Mouse (Mus musculus) lung, postnatal 0 days (tissue): ENCODE data around the gene Tmem79. TPM values are rescaled to one million over a fixed set of nuclear protein-coding genes. Genes with fewer than 3 reads are reported as not detected.
"Not testable (repeated sequence)": the region's sequence is repeated elsewhere in the genome, so short reads cannot be mapped to it uniquely, and the experiment has no call there.

Experiments used
- ATAC-seq: fragments of 200-750 bp; cut with Nextera tagmentation; 2 replicates; pipeline ENCODE4 v1.8.0; 2017; ENCODE audit warnings: moderate library complexity
- DNase-seq: peaks from one replicate; pipeline ENCODE4 v3.0.0-alpha.2; 2016; ENCODE audit warnings: low spot score
- H3K27ac ChIP-seq: fragments of 300-500 bp; sonication (generic); 2 replicates; pipeline ENCODE4 v1.5.1; 2014; ENCODE audit warnings: antibody characterized with exemption, mild to moderate bottlenecking, low read length, mixed read lengths
- H3K27me3 ChIP-seq: fragments of 300-500 bp; sonication (generic); replicated peaks from 2 replicates; pipeline ENCODE4 v1.6.1; 2014; ENCODE audit warnings: low read length, mixed read lengths; ENCODE audit not compliant: insufficient read depth
- H3K36me3 ChIP-seq: fragments of 300-500 bp; sonication (generic); 2 replicates; pipeline ENCODE4 v1.6.1; 2014; ENCODE audit warnings: low read length, mixed read lengths; ENCODE audit not compliant: insufficient read depth
- H3K4me1 ChIP-seq: fragments of 300-500 bp; sonication (generic); 2 replicates; pipeline ENCODE4 v1.6.1; 2014; ENCODE audit warnings: antibody characterized with exemption, low read depth, low read length, mixed read lengths; ENCODE audit not compliant: insufficient read depth
- H3K4me2 ChIP-seq: fragments of 300-500 bp; sonication (generic); replicated peaks from 2 replicates; pipeline ENCODE4 v1.6.1; 2014; ENCODE audit warnings: low read depth, mild to moderate bottlenecking, low read length, moderate library complexity, mixed read lengths
- H3K4me3 ChIP-seq: fragments of 300-500 bp; sonication (generic); 2 replicates; pipeline ENCODE4 v1.5.1; 2014; ENCODE audit warnings: low read depth, low read length
- H3K9ac ChIP-seq: fragments of 300-500 bp; sonication (generic); replicated peaks from 2 replicates; pipeline ENCODE4 v1.6.1; 2014; ENCODE audit warnings: low read depth, mild to moderate bottlenecking
- H3K9me3 ChIP-seq: fragments of 300-500 bp; sonication (generic); 2 replicates; pipeline ENCODE4 v1.6.1; 2016; ENCODE audit warnings: low read length, mixed read lengths
- CTCF ChIP-seq: IDR thresholded peaks from 2 replicates; pipeline ENCODE4 v1.5.1; 2016; ENCODE audit warnings: antibody characterized with exemption, mild to moderate bottlenecking
- EP300 ChIP-seq: IDR thresholded peaks from 2 replicates; pipeline ENCODE4 v1.6.1; 2016; ENCODE audit warnings: antibody characterized with exemption, mild to moderate bottlenecking, control low read depth
- WGBS: fragments of 180-500 bp; shearing (Covaris S2); extraction: QIAGEN DNeasy Blood & Tissue Kit; methylation state at CpG from one replicate; pipeline ENCODE4 v1.1.7; 2014; 5-methylcytosine and 5-hydroxymethylcytosine counted together
- polyA plus RNA-seq: library from polyadenylated mRNA; unstranded; fragments of >200 nt; fragmentation: Nextera tagmentation; extraction: Ambion mirVana; gene quantifications from 2 replicates; pipeline ENCODE4 v1.2.1, GENCODE M21; 2015

Gene Tmem79
- polyA plus RNA-seq, 1 experiment from 2014 or later, result 9.0 TPM

DNA sequence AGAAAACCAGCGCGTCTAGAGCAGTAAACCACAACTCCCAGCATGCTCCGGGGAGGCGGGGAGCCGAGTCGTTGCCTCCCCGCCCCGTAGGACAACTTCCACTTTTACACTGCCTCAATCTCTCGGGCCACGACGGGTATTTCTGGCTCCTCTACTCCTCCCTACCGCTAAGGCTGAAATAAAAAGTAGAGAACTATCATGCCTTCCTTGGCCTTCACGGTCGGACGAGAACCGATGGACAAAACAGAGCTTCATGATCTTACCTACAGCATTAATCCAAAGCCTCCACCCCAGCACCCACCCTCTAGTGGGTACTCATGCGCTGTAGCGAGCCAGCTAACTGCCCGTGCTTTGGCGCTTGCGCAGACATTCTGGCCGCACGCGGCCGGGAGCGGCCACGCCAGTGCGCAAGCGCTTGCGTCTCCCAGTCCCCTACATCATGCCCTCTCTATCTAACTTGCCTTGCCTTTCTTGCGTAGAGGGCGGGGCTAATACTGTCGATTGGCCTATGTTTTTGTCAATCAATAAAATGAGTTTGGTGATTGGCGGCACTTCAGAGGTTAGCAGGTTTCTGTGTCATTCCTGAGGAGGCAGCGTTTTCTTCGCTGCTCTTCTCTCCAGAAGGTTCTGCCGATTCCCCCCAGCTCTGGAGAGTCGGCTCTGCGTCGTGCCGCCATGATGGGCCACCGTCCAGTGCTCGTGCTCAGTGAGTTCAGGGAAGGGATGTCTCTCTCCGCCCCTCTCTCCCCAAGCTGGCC, 39.2 kb downstream of the Tmem79 start, which contains the start of the genes Tsacc and Cct3:
Gene Tsacc (minus strand): TSS at position 439 of the 758 bp plus-strand sequence.
Gene Cct3 (plus strand): TSS at position 556 of the 758 bp plus-strand sequence.
- no peaks in the 10 kb centered on the region for H3K9me3 ChIP-seq
- H3K4me3 ChIP-seq, result peak within 1 kb of the TSS; percentile 80
- H3K4me2 ChIP-seq, result peak within 1 kb of the TSS; percentile 61
- H3K4me1 ChIP-seq, result peaks cover 6% of the 10 kb centered on the region; the same call in 1 of the 2 replicates
- peak within 1 kb of the TSS; percentile 72 for H3K9ac ChIP-seq
- H3K36me3 ChIP-seq, result peaks cover 14% of the 10 kb centered on the region; the same call in 1 of the 2 replicates
- H3K27me3 ChIP-seq, result no peaks in the 10 kb centered on the region
- peak; percentile 99 for DNase-seq
- peak; percentile 99 for ATAC-seq
- peak; percentile 46 for TF ChIP-seq CTCF
- TF ChIP-seq EP300, result no peak
- H3K27ac ChIP-seq, result peak within 1 kb of the TSS; percentile 88
- 1% methylated on average over 44 of the region's 44 CpGs for WGBS

DNA sequence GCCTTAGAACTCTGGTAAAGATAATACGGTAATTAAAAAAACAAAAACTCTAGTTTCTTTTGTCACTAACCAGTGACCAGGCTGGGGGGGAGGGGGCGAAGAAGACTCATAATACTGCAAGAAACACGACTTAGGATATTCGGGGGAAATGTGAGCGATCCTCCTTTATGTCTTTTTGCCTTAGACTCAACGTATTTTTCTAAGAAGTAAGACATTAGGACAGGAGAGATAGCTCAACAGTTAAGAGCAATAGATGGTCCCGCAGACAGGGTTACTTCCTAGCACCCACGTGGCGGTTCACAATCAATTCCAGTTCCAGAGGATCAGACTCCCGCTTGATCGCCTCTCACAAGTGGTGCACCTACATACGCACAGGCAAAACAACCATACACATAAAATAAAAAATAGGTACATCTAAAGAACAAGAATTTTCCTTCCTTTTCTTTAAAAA, 39.8 kb downstream of the Tmem79 start:
- Histone ChIP-seq H3K4me3 (peak overlapping the region; percentile 80), H3K27me3 (no peaks in the 10 kb centered on the region), H3K36me3 (peaks cover 8% of the 10 kb centered on the region; the same call in 1 of the 2 replicates), H3K4me1 (peaks cover 6% of the 10 kb centered on the region; the same call in 1 of the 2 replicates), H3K27ac (peak overlapping the region; percentile 77; the same call in 1 of the 2 replicates), H3K9me3 (no peaks in the 10 kb centered on the region), H3K9ac (peak overlapping the region; percentile 17; the same call in 1 of the 2 replicates), H3K4me2 (peak overlapping the region; percentile 61)
- DNase-seq, result peak; percentile 5
- WGBS, result under 1% methylated on average over 12 of the region's 12 CpGs
- no peak for TF ChIP-seq EP300
- ATAC-seq, result no peak

- DNase-seq, H3K9ac ChIP-seq, H3K9me3 ChIP-seq, H3K4me2 ChIP-seq, H3K36me3 ChIP-seq, H3K27ac ChIP-seq, H3K27me3 ChIP-seq, ATAC-seq, H3K4me3 ChIP-seq, H3K4me1 ChIP-seq: not testable (repeated sequence)
- 81% methylated on average over 1 of the region's 1 CpGs for WGBS
These were observed 40.7 kb downstream of the Tmem79 start for GRCm38 (mm10) chr3:88295272-88295671.

- TF ChIP-seq EP300, result no peak
- TF ChIP-seq CTCF, result peak; percentile 72
- Histone ChIP-seq H3K36me3 (no peaks in the 10 kb centered on the region), H3K9me3 (no peaks in the 10 kb centered on the region), H3K27me3 (no peaks in the 10 kb centered on the region), H3K4me3 (no peak overlapping the region), H3K27ac (no peak overlapping the region), H3K4me1 (no peaks in the 10 kb centered on the region), H3K9ac (no peak overlapping the region), H3K4me2 (no peak overlapping the region)
- DNase-seq (peak; percentile 61), ATAC-seq (no peak)
- WGBS, result 56% methylated on average over 4 of the region's 4 CpGs
These were observed 44.0 kb downstream of the Tmem79 start for GRCm38 (mm10) chr3:88291970-88292369.

DNA sequence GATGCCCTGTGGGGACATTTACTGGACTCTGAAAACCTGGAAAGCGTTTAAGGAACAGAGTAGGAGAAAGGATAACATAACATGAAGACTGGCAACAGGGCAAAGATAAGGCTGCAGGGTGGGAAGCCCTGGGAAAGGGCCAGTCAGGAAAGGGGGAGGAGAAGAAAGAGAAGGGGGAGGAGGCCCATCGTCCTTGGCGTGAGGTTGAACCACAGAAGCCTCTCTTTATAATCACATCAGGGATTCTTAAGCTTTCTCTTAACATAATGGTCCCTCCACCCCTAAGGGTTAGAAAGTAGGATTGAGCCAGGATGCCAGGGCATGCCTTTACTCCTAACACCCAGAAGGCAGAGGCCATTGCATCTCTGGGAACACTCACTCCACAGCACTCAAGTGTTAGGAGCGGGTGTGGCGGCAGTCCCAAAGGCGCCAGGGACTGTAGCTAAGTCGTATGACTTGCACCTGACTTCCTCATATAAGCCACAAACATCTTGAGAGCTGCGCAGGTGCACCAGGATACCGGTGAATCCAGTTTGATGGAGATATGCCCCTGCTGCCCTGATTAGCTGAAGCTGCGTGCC, 47.7 kb downstream of the Tmem79 start:
- H3K27ac ChIP-seq, result peak overlapping the region; percentile 71; the same call in 1 of the 2 replicates
- 57% methylated on average over 8 of the region's 10 CpGs for WGBS
- not testable (repeated sequence) for H3K4me1 ChIP-seq, H3K9ac ChIP-seq, H3K4me2 ChIP-seq, H3K4me3 ChIP-seq, H3K36me3 ChIP-seq, H3K27me3 ChIP-seq, H3K9me3 ChIP-seq
- ATAC-seq (peak; percentile 93), DNase-seq (peak; percentile 57)

DNA sequence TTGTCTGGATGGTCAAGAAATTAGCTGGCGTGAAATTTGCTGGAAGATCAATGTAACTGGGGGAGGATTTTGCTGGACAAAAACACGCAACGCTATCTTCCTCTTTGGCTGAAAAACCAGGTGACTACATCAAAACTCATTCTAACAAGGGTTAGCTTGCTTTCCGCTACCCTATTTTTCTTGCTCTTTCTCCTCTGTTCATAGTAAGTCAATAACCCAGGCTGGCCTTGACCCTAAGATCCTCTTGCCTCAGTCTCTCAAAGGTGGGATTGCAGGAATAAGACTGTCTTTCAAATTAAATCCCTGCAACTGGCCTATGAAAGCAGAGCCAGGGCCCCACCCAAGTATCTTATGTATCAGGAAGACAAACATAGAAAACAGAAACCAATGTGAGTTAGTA, 48.8 kb downstream of the Tmem79 start, which contains the start of gene Gm38392:
Gene Gm38392 (minus strand): TSS at position 101 of the 400 bp plus-strand sequence.
- TF ChIP-seq EP300 (no peak), CTCF (no peak)
- Histone ChIP-seq H3K9ac (no peak within 1 kb of the TSS), H3K4me1 (no peaks in the 10 kb centered on the region), H3K27me3 (no peaks in the 10 kb centered on the region), H3K4me2 (no peak within 1 kb of the TSS), H3K27ac (peak within 1 kb of the TSS; percentile 71; the same call in 1 of the 2 replicates), H3K4me3 (no peak within 1 kb of the TSS), H3K9me3 (no peaks in the 10 kb centered on the region), H3K36me3 (no peaks in the 10 kb centered on the region)
- DNase-seq (no peak), ATAC-seq (no peak)
- 98% methylated on average over 4 of the region's 4 CpGs for WGBS

GRCm38 (mm10) chr3:88285565-88285895, 50.4 kb downstream of the Tmem79 start:
- not testable (repeated sequence) for H3K36me3 ChIP-seq, H3K9ac ChIP-seq, H3K4me3 ChIP-seq, H3K27me3 ChIP-seq, DNase-seq, H3K4me1 ChIP-seq, H3K9me3 ChIP-seq, ATAC-seq, H3K4me2 ChIP-seq, H3K27ac ChIP-seq
- no CpG with 5 or more reads among the region's 2 CpGs for WGBS

DNA sequence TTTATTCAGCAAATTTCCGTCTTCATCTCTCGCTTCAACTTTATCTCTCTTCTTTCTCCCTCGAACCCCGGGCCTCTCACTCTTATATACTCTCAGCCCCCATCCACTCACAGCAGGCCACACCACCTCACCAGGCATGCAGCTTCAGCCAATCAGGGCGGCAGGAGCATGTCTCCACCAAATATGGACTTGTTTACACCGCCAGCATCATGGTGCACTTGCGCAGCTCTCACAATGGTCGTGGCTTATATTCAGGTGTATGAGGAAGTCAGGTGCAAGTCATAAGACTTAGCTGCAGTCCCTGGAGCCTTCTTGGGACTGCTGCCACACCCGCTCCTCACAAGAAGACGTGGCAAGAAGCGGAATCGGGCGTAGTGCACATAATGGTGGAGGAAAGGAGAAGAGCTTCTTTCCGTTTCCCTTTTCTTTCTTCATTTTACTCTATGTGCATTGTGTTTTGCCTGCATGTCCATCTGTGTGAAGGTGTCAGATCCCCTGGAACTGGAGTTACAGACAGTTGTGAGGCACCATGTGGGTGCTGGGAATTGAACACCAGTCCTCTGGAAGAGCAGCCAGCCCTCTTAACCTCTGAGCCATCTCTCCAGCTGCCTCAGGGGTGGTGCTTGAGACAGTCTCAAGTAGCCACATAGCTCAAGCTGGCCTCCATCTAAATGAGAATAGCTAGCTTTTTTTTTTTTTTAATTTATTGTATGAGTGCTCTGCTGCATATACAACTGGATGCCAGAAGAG, 51.0 kb downstream of the Tmem79 start:
- not testable (repeated sequence) for H3K27ac ChIP-seq, DNase-seq, H3K27me3 ChIP-seq, H3K36me3 ChIP-seq, H3K9me3 ChIP-seq, H3K4me3 ChIP-seq, ATAC-seq, H3K9ac ChIP-seq, H3K4me2 ChIP-seq, H3K4me1 ChIP-seq
- WGBS, result 94% methylated on average over 14 of the region's 14 CpGs
